Mouse (Mus musculus) G1E (cell line): ENCODE results near the gene A930017K11Rik.

Experiments used
- CTCF ChIP-seq: IDR thresholded peaks from 2 replicates; pipeline ENCODE4 v1.5.1; 2012; ENCODE audit warnings: low read depth, low read length, inconsistent platforms, mixed read lengths
- GATA1 ChIP-seq: IDR thresholded peaks from 2 replicates; pipeline ENCODE4 v1.6.1; 2012; ENCODE audit warnings: borderline replicate concordance, low read length, inconsistent platforms, mixed read lengths

DNA sequence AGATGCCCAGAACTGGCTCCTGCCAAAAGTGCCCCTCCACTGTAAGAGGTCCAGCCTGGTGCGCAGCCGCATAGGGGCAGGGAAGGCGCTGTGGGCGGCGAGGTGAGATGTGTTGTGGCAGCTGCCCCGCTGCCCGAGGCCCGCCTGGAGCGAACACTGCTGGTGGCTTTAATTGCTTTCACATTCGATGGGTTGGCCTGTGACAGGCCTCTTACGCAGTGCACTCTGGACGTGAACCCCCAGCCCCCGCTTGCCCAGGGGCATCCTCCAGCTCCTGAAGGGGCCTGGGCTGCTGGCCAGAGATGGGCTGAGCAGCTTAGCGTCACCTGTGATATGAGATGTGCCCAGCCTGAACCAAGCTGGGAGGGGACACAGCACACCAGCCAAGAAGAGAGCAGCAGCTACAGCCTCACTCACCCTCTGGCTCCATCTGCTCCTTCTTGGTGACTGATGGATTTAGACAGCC, 5.3 kb upstream of the A930017K11Rik start:
- no peak for TF ChIP-seq GATA1
- no peak for TF ChIP-seq CTCF
